Mouse (Mus musculus): ENCODE measurements around the gene Surf1. TPM values are rescaled to one million over a fixed set of nuclear protein-coding genes. Genes with fewer than 3 reads are reported as not detected.
"Not testable (repeated sequence)": the region's sequence is repeated elsewhere in the genome, so short reads cannot be mapped to it uniquely, and the experiment has no call there.

Gene Surf1
- polyA plus RNA-seq, 1 experiment from 2014 or later, result 54.4 TPM

DNA sequence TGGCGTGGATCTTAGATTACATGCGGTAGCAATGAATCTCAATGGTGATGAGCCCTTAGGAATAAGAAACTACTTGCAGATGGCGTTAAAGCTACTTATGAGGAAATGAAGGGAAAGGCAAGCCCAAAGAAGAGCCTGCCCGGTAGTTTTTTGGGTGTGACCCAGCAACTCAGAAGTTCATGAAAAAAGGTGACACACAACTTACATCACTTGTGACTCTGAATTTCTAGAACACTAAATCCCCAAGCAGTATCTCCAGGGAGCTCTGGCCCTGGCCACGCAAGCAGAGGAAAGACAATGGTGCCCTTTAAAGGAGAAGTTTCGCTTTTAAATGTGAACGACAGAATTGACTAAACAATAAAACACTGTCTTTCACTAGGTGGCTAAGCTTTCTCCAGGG, 13.0 kb downstream of the Surf1 start:
- peak overlapping the region; percentile 79 for H3K4me3 ChIP-seq (replicated peaks)
- peak overlapping the region; percentile 92 for H3K27ac ChIP-seq
- peak overlapping the region; percentile 81 for H3K4me2 ChIP-seq
- H3K36me3 ChIP-seq (replicated peaks), result peaks cover 63% of the 10 kb centered on the region
- no peaks in the 10 kb centered on the region for H3K27me3 ChIP-seq
- no peaks in the 10 kb centered on the region for H3K9me3 ChIP-seq
- H3K9ac ChIP-seq, result peak overlapping the region; percentile 73
- no peak for ATAC-seq (ENCODE audit: low FRiP score)
- peaks cover 26% of the 10 kb centered on the region for H3K4me1 ChIP-seq
- WGBS, result 11% methylated on average over 7 of the region's 7 CpGs

DNA sequence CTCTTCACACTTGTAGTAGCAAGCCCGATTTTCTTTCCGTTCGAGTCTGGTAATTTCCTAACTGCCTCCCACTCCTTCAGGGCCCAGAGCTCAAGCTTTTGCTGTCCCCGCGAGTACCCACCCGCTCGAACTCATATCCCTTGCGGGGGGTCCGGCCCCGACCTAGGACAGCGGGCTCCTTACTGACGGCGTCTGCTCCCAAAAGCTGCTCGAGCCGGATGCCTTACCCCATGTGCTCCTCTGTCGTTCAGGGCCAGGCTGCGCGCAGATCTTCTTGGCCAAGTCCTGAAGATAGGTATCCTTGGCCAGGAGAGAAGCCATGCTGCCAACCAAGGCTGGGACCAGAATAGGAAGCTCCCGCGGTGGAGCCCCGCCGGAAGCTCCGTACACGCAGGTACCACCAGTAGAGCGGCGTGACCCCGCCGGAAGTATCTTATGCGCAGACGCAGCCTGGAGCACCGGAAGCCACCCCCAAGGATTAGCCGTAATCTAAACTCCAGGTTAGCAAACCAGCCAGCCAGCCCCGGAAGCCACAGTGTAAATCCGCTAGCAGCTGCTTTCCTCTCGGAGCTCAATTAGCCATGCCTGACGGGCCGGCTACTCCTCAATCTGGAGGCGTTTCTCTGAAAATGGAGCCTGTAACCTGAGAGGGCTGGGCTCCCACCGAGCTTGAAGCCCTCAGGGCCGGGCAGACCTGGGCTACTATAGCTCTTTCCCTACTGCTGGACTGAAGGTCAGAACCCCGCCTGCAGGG, 13.7 kb downstream of the Surf1 start, which contains the start of gene Surf6:
Gene Surf6, minus strand, starts transcription at position 413 of the 754 bp plus-strand sequence.
- peak; percentile 97 for ATAC-seq (ENCODE audit: low FRiP score)
- WGBS, result under 1% methylated on average over 41 of the region's 41 CpGs
- no peaks in the 10 kb centered on the region for H3K27me3 ChIP-seq
- H3K4me1 ChIP-seq, result peaks cover 24% of the 10 kb centered on the region
- peak within 1 kb of the TSS; percentile 81 for H3K4me2 ChIP-seq
- no peaks in the 10 kb centered on the region for H3K9me3 ChIP-seq
- peak within 1 kb of the TSS; percentile 82 for H3K9ac ChIP-seq
- H3K36me3 ChIP-seq (replicated peaks), result peaks cover 63% of the 10 kb centered on the region
- peak within 1 kb of the TSS; percentile 79 for H3K4me3 ChIP-seq (replicated peaks)
- peak within 1 kb of the TSS; percentile 92 for H3K27ac ChIP-seq

DNA sequence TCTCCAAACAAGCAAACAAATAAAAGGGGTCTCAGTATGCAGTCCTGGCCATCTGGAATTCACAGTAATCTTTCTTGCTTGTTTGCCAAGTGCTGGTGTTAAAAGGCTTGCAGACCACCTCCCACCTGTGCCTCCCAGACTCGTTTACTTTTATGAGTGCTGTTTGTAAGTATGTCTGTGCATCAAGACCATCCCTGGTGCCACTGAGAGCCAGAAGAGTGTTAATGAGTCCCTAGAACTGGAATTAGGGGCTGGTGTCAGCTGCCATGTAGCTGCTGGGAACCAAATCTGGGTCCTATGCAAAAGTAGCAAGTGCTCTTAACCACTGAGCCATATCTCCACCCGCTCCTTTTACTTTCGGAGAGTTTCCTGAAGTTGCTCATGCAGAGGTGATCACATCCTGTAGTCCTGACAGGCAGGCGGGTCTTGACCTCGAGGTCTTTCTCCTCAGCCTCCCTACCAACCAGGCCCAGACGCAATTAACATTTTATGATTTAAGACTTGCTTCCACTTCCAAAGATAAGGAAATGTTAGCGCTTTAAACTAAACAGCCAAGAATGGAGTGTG, 14.4 kb downstream of the Surf1 start:
- 17% methylated on average over 7 of the region's 7 CpGs for WGBS
- Histone ChIP-seq H3K36me3 (replicated peaks) (peaks cover 63% of the 10 kb centered on the region), H3K4me2 (peak overlapping the region; percentile 81), H3K27ac (no peak overlapping the region), H3K9ac (peak overlapping the region; percentile 82), H3K9me3 (no peaks in the 10 kb centered on the region), H3K4me1 (peaks cover 21% of the 10 kb centered on the region), H3K27me3 (no peaks in the 10 kb centered on the region), H3K4me3 (replicated peaks) (peak overlapping the region; percentile 79)
- no peak for ATAC-seq (ENCODE audit: low FRiP score)

DNA sequence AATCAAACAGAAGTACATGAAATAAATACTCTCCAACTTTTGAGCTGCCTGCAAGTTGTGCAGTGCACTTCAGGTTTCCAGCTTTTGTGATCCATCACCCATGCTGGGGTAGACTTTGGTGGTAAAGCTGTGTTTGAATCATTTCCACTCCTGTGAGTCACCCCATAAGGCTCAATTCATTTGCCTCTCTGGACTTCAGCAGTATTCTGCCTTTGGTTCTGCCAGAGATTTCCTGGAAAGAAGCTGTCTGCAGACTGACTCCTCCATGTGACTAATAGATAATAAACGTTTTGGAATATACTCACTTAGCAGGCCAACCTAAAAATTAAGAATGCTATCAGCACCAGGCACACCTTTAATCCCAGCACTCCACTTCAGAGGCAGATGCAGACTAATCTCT, 15.6 kb downstream of the Surf1 start:
- Histone ChIP-seq H3K27me3 (no peaks in the 10 kb centered on the region), H3K27ac (no peak overlapping the region), H3K9me3 (no peaks in the 10 kb centered on the region), H3K36me3 (replicated peaks) (peaks cover 63% of the 10 kb centered on the region), H3K4me3 (replicated peaks) (no peak overlapping the region), H3K4me1 (peaks cover 21% of the 10 kb centered on the region), H3K4me2 (no peak overlapping the region), H3K9ac (no peak overlapping the region)
- ATAC-seq (ENCODE audit: low FRiP score), result no peak
- 68% methylated on average over 1 of the region's 1 CpGs for whole genome bisulfite sequencing

DNA sequence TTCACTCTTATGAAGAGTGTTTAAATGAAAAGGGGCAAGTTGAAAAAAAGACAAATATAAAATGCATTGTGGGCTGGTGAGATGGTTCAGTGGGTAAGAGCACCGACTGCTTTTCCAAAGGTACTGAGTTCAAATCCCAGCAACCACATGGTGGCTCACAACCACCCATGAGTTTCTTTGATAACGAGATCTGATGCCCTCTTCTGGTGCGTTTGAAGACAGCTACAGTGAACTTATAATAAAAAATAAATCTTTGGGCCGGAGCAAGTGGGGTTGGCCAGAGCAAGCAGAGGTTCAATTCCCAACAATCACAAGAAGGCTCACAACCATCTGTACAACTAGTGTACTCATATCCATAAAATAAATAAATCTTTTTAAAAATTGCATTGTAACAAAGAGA, 20.4 kb downstream of the Surf1 start:
- Histone ChIP-seq H3K9me3 (no peaks in the 10 kb centered on the region), H3K4me1 (no peaks in the 10 kb centered on the region), H3K4me2 (no peak overlapping the region), H3K27ac (no peak overlapping the region), H3K36me3 (replicated peaks) (peaks cover 94% of the 10 kb centered on the region), H3K27me3 (no peaks in the 10 kb centered on the region), H3K4me3 (replicated peaks) (no peak overlapping the region), H3K9ac (no peak overlapping the region)
- WGBS, result 94% methylated on average over 4 of the region's 4 CpGs
- ATAC-seq (ENCODE audit: low FRiP score), result no peak

DNA sequence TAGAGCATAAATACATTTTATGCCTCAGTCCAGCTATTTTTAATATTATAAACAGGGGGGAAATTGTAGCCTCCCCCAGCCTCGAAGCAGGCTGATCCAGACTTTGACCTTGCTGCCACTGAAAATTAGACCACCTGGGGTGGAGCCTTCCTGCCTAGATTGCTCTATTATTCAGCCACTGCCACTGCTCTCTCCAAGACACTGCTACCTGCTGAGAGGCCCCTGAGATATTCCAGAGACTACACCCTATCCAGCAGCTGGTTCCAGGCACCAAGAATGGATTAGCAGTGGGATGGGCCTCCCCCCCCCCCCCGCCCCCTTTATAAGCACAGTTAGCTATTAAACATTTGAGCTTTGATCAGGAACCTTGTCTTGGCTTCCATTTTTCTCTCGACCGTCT, 30.2 kb downstream of the Surf1 start:
- not testable (repeated sequence) for ATAC-seq (ENCODE audit: low FRiP score)

DNA sequence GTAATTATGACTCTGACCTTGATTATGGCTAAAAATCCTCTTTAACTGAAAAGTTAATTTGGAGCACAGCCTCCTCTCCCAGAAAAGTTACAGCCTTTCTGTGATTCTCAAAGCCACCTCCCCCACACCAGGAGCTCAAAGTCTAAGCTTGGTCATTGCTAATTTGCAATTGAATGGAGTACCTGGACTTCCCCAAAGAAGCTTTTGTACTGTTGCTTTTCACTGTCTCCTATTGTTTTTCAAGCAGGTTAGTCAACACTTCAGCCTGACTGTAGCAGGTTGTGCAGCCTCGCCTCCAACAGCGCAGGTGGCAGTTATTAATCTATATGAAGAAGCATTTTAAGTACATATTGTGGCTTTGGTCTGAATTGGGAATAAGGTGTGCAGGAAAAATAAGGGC, 30.8 kb downstream of the Surf1 start:
- 70% methylated on average over 2 of the region's 2 CpGs for WGBS
- not testable (repeated sequence) for ATAC-seq (ENCODE audit: low FRiP score)

More for the DNA sequence above, 30.2 kb downstream of the Surf1 start:
- not testable (repeated sequence) for H3K9ac ChIP-seq; H3K4me1 ChIP-seq; H3K4me3 ChIP-seq (replicated peaks); H3K4me2 ChIP-seq; H3K27ac ChIP-seq; H3K27me3 ChIP-seq; H3K9me3 ChIP-seq
- peaks cover 28% of the 10 kb centered on the region for H3K36me3 ChIP-seq (replicated peaks)
- 31% methylated on average over 3 of the region's 4 CpGs for WGBS

DNA sequence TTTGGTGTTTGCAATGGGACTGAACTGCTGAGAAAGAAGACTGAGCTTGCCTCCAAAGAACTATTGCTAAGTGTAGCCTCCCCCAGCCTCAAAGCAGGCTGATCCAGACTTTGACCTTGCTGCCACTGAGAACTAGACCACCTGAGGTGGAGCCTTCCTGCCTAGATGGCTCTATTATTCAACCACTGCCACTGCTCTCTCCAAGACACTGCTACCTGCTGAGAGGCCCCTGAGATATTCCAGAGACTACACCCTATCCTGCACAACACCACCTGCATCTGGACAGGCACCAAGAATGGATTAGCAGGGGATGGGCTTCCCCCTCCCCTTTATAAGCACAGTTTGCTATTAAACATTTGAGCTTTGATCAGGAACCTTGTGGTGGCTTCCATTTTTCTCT, 37.8 kb downstream of the Surf1 start:
- Histone ChIP-seq H3K4me3 (replicated peaks) (no peak overlapping the region), H3K4me1 (no peaks in the 10 kb centered on the region), H3K27ac (no peak overlapping the region), H3K9ac (no peak overlapping the region), H3K27me3 (no peaks in the 10 kb centered on the region), H3K36me3 (replicated peaks) (no peaks in the 10 kb centered on the region), H3K9me3 (no peaks in the 10 kb centered on the region), H3K4me2 (no peak overlapping the region)
- ATAC-seq (ENCODE audit: low FRiP score), result no peak

More for the DNA sequence above, 30.8 kb downstream of the Surf1 start:
- H3K4me1 ChIP-seq; H3K9ac ChIP-seq; H3K27ac ChIP-seq; H3K9me3 ChIP-seq; H3K4me3 ChIP-seq (replicated peaks); H3K4me2 ChIP-seq; H3K27me3 ChIP-seq: not testable (repeated sequence)
- peaks cover 21% of the 10 kb centered on the region for H3K36me3 ChIP-seq (replicated peaks)

DNA sequence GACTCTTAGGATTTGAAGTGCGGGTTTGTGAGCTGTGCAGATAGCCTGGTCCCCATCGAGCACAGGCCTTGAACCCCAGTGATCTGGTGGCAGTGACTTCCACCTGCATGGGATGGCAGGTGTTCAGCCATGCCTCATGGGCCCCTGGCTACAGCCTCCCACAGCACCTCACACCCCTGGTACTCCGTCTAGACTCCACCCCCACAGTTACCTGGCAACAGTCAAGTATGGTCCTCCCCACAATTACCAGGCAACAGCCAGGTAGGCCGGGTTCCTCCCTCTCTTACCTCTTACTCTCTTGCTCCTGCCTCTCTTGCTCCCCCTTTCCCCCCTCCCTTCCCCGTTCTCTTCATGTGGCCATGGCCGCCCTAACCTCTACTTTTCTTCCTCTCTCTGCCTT, 45.7 kb downstream of the Surf1 start:
- 72% methylated on average over 6 of the region's 6 CpGs for WGBS
- no peaks in the 10 kb centered on the region for H3K4me1 ChIP-seq

DNA sequence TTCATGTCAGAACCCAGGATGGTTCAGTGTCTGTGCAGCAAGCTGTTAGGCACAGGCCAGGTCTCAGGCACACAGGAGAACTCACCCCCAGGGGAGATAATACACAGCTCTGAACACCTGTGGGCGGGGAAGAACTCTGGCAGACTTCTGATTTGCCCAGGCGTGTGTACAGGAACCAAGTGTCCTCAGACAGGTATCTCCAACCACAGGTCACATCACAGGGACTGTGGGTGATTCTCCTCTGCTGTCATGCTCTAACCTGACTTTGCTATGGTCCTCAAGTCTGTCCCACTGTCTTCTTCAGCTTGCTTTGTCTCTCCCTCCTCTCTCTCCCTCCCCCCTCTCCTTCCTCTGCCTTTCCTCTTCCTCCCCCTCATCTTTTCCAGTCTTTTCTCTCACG, 51.5 kb downstream of the Surf1 start, which contains the start of gene Abo:
Gene Abo, minus strand, starts transcription at position 101 of the 400 bp plus-strand sequence.
- H3K4me2 ChIP-seq, result no peak within 1 kb of the TSS
- 63% methylated on average over 3 of the region's 3 CpGs for WGBS
- no peak within 1 kb of the TSS for H3K4me3 ChIP-seq (replicated peaks)
- ATAC-seq (ENCODE audit: low FRiP score), result no peak
- H3K27me3 ChIP-seq, result no peaks in the 10 kb centered on the region
- H3K9me3 ChIP-seq, result no peaks in the 10 kb centered on the region
- no peak within 1 kb of the TSS for H3K27ac ChIP-seq
- H3K9ac ChIP-seq, result no peak within 1 kb of the TSS
- H3K36me3 ChIP-seq (replicated peaks), result no peaks in the 10 kb centered on the region
- no peaks in the 10 kb centered on the region for H3K4me1 ChIP-seq

More for the DNA sequence above, 45.7 kb downstream of the Surf1 start:
- peaks cover 4% of the 10 kb centered on the region; the same call in 1 of the 2 replicates for H3K27me3 ChIP-seq
- no peaks in the 10 kb centered on the region for H3K36me3 ChIP-seq (replicated peaks)
- H3K4me3 ChIP-seq (replicated peaks), result no peak overlapping the region
- no peaks in the 10 kb centered on the region for H3K9me3 ChIP-seq
- no peak overlapping the region for H3K9ac ChIP-seq
- H3K27ac ChIP-seq, result no peak overlapping the region
- no peak overlapping the region for H3K4me2 ChIP-seq
- no peak for ATAC-seq (ENCODE audit: low FRiP score)
